Mouse (Mus musculus) fibroblast of lung, adult 2 months (primary cell): Measurements from ENCODE around the gene Rhox12.

Experiments used
- DNase-seq: peaks from one replicate; pipeline ENCODE4 v3.0.0-alpha.2; 2011; ENCODE audit warnings: low read depth

Rhox12 gene

GRCm38 (mm10) chrX:38110807-38111206, at the start of gene Rhox12:
Rhox12 (minus strand) TSS chrX:38110907.
- no peak for DNase-seq

- no peak for DNase-seq
These were observed 48.4 kb upstream of the Rhox12 start for GRCm38 (mm10) chrX:38159097-38159496.

GRCm38 (mm10) chrX:38121478-38121877, 10.8 kb upstream of the Rhox12 start:
- DNase-seq = no peak

GRCm38 (mm10) chrX:38120982-38121381, 10.3 kb upstream of the Rhox12 start, which contains the start of gene Rhox13:
Rhox13 (plus strand) TSS chrX:38121219.
- no peak for DNase-seq

GRCm38 (mm10) chrX:38085041-38085440, 25.7 kb downstream of the Rhox12 start, which contains the start of gene Rhox11:
Rhox11 (minus strand) TSS chrX:38085141.
- DNase-seq = no peak

GRCm38 (mm10) chrX:38084226-38084625, 26.5 kb downstream of the Rhox12 start:
- DNase-seq = no peak

- no peak for DNase-seq
These were observed 44.5 kb downstream of the Rhox12 start, which contains the start of gene Rhox10 for GRCm38 (mm10) chrX:38066175-38066574. Rhox10 (plus strand) TSS chrX:38066475.

- no peak for DNase-seq
These were observed 49.2 kb downstream of the Rhox12 start for GRCm38 (mm10) chrX:38061544-38061943.
